Mouse (Mus musculus) C2C12 (cell line): ENCODE results near the gene Aatf. TPM values are rescaled to one million over a fixed set of nuclear protein-coding genes. Genes with fewer than 3 reads are reported as not detected.

Source experiments
- H3K27me3 ChIP-seq: one replicate; pipeline ENCODE4 v1.6.1; 2011; ENCODE audit not compliant: control insufficient read depth, insufficient read depth, insufficient read length
- H3K36me3 ChIP-seq: one replicate; pipeline ENCODE4 v1.6.1; 2011; ENCODE audit not compliant: control insufficient read depth, insufficient read depth
- H3K4me3 ChIP-seq: one replicate; pipeline ENCODE4 v1.5.1; 2011; ENCODE audit warnings: mild to moderate bottlenecking, control low read depth; ENCODE audit not compliant: poor library complexity, insufficient read depth, severe bottlenecking
- H3K79me2 ChIP-seq: one replicate; pipeline ENCODE4 v1.6.1; 2011; ENCODE audit not compliant: control insufficient read depth, insufficient read depth
- H3K79me3 ChIP-seq: one replicate; pipeline ENCODE4 v1.6.1; 2011; ENCODE audit warnings: low read depth, control low read depth
- H3ac ChIP-seq: one replicate; pipeline ENCODE3; 2011; ENCODE audit warnings: low read depth; ENCODE audit not compliant: control insufficient read depth, insufficient read length
- CEBPB ChIP-seq: IDR thresholded peaks from one replicate; pipeline ENCODE4 v1.6.1; 2011; ENCODE audit warnings: low read depth, mild to moderate bottlenecking, control low read depth, moderate library complexity
- CTCF ChIP-seq: IDR thresholded peaks from one replicate; pipeline ENCODE4 v1.5.1; 2011; ENCODE audit not compliant: control insufficient read depth, insufficient read depth, insufficient read length
- FOSL1 ChIP-seq: IDR thresholded peaks from one replicate; pipeline ENCODE4 v1.8.0; 2011; ENCODE audit warnings: mild to moderate bottlenecking, low read length; ENCODE audit not compliant: poor library complexity, insufficient read depth, severe bottlenecking
- MAX ChIP-seq: IDR thresholded peaks from one replicate; pipeline ENCODE4 v1.6.1; 2011; ENCODE audit warnings: mild to moderate bottlenecking, control low read depth
- MYOD1 ChIP-seq: IDR thresholded peaks from one replicate; pipeline ENCODE4 v1.6.1; 2011; ENCODE audit warnings: low read depth; ENCODE audit not compliant: control insufficient read depth, insufficient read length
- MYOG ChIP-seq: IDR thresholded peaks from one replicate; pipeline ENCODE4 v1.6.1; 2011; ENCODE audit not compliant: control insufficient read depth, insufficient read length; ENCODE audit errors: extremely low read depth
- USF1 ChIP-seq: IDR thresholded peaks from one replicate; pipeline ENCODE4 v1.6.1; 2011; ENCODE audit warnings: low read depth, mild to moderate bottlenecking, control low read depth, moderate library complexity
- polyA plus RNA-seq: library from polyadenylated mRNA; unstranded; fragments of >200 nt; fragmentation: generic; extraction: Trizol; gene quantifications from one replicate; pipeline ENCODE4 v1.2.1, GENCODE M21; 2012; ENCODE audit warnings: missing spikeins

The Aatf gene
- polyA plus RNA-seq, 1 experiment = 38.6 TPM

GRCm38 (mm10) chr11:84481661-84482060, 31.7 kb downstream of the Aatf start:
- Histone ChIP-seq H3K4me3 (no peak overlapping the region), H3ac (no peak overlapping the region), H3K27me3 (no peaks in the 10 kb centered on the region), H3K36me3 (peaks cover 24% of the 10 kb centered on the region), H3K79me3 (peaks cover 13% of the 10 kb centered on the region), H3K79me2 (peaks cover 46% of the 10 kb centered on the region)
- no peak for TF ChIP-seq CEBPB
- TF ChIP-seq USF1 = no peak
- no peak for TF ChIP-seq MYOG
- no peak for TF ChIP-seq CTCF
- no peak for TF ChIP-seq FOSL1

- no peaks in the 10 kb centered on the region for H3K27me3 ChIP-seq
- peaks cover 13% of the 10 kb centered on the region for H3K79me3 ChIP-seq
- H3K4me3 ChIP-seq = no peak overlapping the region
- TF ChIP-seq CTCF (no peak), FOSL1 (no peak), CEBPB (no peak), MYOG (no peak), MYOD1 (no peak), USF1 (no peak), MAX (no peak)
- peaks cover 23% of the 10 kb centered on the region for H3K36me3 ChIP-seq
- no peak overlapping the region for H3ac ChIP-seq
- H3K79me2 ChIP-seq = peaks cover 58% of the 10 kb centered on the region
Measured at GRCm38 (mm10) chr11:84480451-84480850, 32.9 kb downstream of the Aatf start.

- no peak overlapping the region for H3ac ChIP-seq
- H3K27me3 ChIP-seq = no peaks in the 10 kb centered on the region
- H3K79me2 ChIP-seq = peaks cover 65% of the 10 kb centered on the region
- H3K79me3 ChIP-seq = peaks cover 10% of the 10 kb centered on the region
- TF ChIP-seq MYOG = no peak
- TF ChIP-seq MAX = no peak
- no peak for TF ChIP-seq FOSL1
- no peak for TF ChIP-seq USF1
- TF ChIP-seq CTCF = no peak
- TF ChIP-seq CEBPB = no peak
- no peak for TF ChIP-seq MYOD1
- H3K36me3 ChIP-seq = peaks cover 30% of the 10 kb centered on the region
- no peak overlapping the region for H3K4me3 ChIP-seq
Measured at GRCm38 (mm10) chr11:84476641-84477040, 36.7 kb downstream of the Aatf start.

- Histone ChIP-seq H3K79me3 (peaks cover 10% of the 10 kb centered on the region), H3K36me3 (peaks cover 33% of the 10 kb centered on the region), H3ac (no peak overlapping the region), H3K27me3 (no peaks in the 10 kb centered on the region), H3K4me3 (no peak overlapping the region), H3K79me2 (peaks cover 60% of the 10 kb centered on the region)
- TF ChIP-seq CTCF (no peak), CEBPB (no peak), USF1 (no peak), FOSL1 (no peak), MYOG (no peak), MYOD1 (no peak), MAX (no peak)
Measured at GRCm38 (mm10) chr11:84475991-84476390, 37.3 kb downstream of the Aatf start.

GRCm38 (mm10) chr11:84473093-84473667, 40.1 kb downstream of the Aatf start:
- no peak for TF ChIP-seq CEBPB
- no peak for TF ChIP-seq FOSL1
- no peak for TF ChIP-seq MYOG
- TF ChIP-seq MYOD1 = no peak
- no peak for TF ChIP-seq CTCF
- TF ChIP-seq MAX = no peak
- no peak for TF ChIP-seq USF1
- Histone ChIP-seq H3K36me3 (peaks cover 54% of the 10 kb centered on the region), H3K4me3 (no peak overlapping the region), H3K79me3 (peaks cover 7% of the 10 kb centered on the region), H3ac (no peak overlapping the region), H3K27me3 (no peaks in the 10 kb centered on the region), H3K79me2 (peaks cover 42% of the 10 kb centered on the region)

- Histone ChIP-seq H3K79me3 (peaks cover 15% of the 10 kb centered on the region), H3K4me3 (no peak overlapping the region), H3K79me2 (peaks cover 34% of the 10 kb centered on the region), H3ac (no peak overlapping the region), H3K36me3 (peaks cover 69% of the 10 kb centered on the region), H3K27me3 (no peaks in the 10 kb centered on the region)
- TF ChIP-seq CEBPB (no peak), MYOG (no peak), CTCF (no peak), USF1 (no peak), MYOD1 (no peak), MAX (no peak), FOSL1 (no peak)
Measured at GRCm38 (mm10) chr11:84464571-84464970, 48.8 kb downstream of the Aatf start.
